Mouse (Mus musculus): ENCODE data around the gene Cacna1h. TPM values are rescaled to one million over a fixed set of nuclear protein-coding genes. Genes with fewer than 3 reads are reported as not detected.
A peak's percentile ranks its signal among the peaks of the same experiment; 100 is the strongest.

Gene Cacna1h
- 1 to 10 TPM; 3.2 to 7.0 TPM for total RNA-seq (2021)
- long read RNA-seq, experiment 1, full-length matches to known transcripts, result 2 of 4 reads
- long read RNA-seq, experiment 1, partial matches to known transcripts, result 2 of 4 reads
- long read RNA-seq, experiment 1, other reads (novel, unspliced or antisense), result 0 of 4 reads
- long read RNA-seq, experiment 2, full-length matches to known transcripts, result 1 of 3 reads
- long read RNA-seq, experiment 2, partial matches to known transcripts, result 2 of 3 reads
- long read RNA-seq, experiment 2, other reads (novel, unspliced or antisense), result 0 of 3 reads

- DNase-seq, result peak; percentile 57
These were observed at the start of gene Cacna1h for GRCm38 (mm10) chr17:25433617-25434606. TSS of gene Cacna1h (minus strand) at chr17:25433783.

GRCm38 (mm10) chr17:25482092-25482491 is 48.5 kb upstream of the Cacna1h start:
- no peak for DNase-seq

- DNase-seq, result no peak
These were observed 47.2 kb upstream of the Cacna1h start for GRCm38 (mm10) chr17:25480820-25481219.

- DNase-seq, result no peak
These were observed 46.6 kb upstream of the Cacna1h start for GRCm38 (mm10) chr17:25480152-25480551.

GRCm38 (mm10) chr17:25475946-25476744 is 42.6 kb upstream of the Cacna1h start:
- DNase-seq, result peak; percentile 50

GRCm38 (mm10) chr17:25474330-25475077 is 40.9 kb upstream of the Cacna1h start:
- DNase-seq, result peak; percentile 49

GRCm38 (mm10) chr17:25472044-25472443 is 38.5 kb upstream of the Cacna1h start:
- DNase-seq, result no peak

- DNase-seq, result no peak
These were observed 37.8 kb upstream of the Cacna1h start for GRCm38 (mm10) chr17:25471418-25471817.

- peak; percentile 60 for DNase-seq
These were observed 36.2 kb upstream of the Cacna1h start for GRCm38 (mm10) chr17:25469798-25470197.

- no peak for DNase-seq
These were observed 34.7 kb upstream of the Cacna1h start for GRCm38 (mm10) chr17:25468301-25468700.

- DNase-seq, result no peak
These were observed 34.2 kb upstream of the Cacna1h start for GRCm38 (mm10) chr17:25467781-25468180.

GRCm38 (mm10) chr17:25466257-25466656 is 32.7 kb upstream of the Cacna1h start:
- no peak for DNase-seq

- DNase-seq, result no peak
These were observed 30.5 kb upstream of the Cacna1h start for GRCm38 (mm10) chr17:25464091-25464490.

- no peak for DNase-seq
These were observed 29.9 kb upstream of the Cacna1h start for GRCm38 (mm10) chr17:25463326-25463945.

GRCm38 (mm10) chr17:25462236-25462875 is 28.8 kb upstream of the Cacna1h start:
- DNase-seq, result no peak

GRCm38 (mm10) chr17:25456540-25456939 is 23.0 kb upstream of the Cacna1h start:
- DNase-seq, result no peak

GRCm38 (mm10) chr17:25454272-25454671 is 20.7 kb upstream of the Cacna1h start, which contains the start of gene Tekt4:
TSS of gene Tekt4 (plus strand) at chr17:25454615.
- no peak for DNase-seq

GRCm38 (mm10) chr17:25452246-25452965 is 18.8 kb upstream of the Cacna1h start:
- DNase-seq, result no peak

- no peak for DNase-seq
These were observed 16.7 kb upstream of the Cacna1h start for GRCm38 (mm10) chr17:25450329-25450728.

GRCm38 (mm10) chr17:25447865-25448264 is 14.3 kb upstream of the Cacna1h start:
- DNase-seq, result no peak

All from gastrocnemius, postnatal 10 days (tissue).